Mouse (Mus musculus): ENCODE results near the gene Ston2. TPM values are rescaled to one million over a fixed set of nuclear protein-coding genes. Genes with fewer than 3 reads are reported as not detected.

The Ston2 gene
- polyA plus RNA-seq, 1 experiment from 2014 or later, result 6.7 TPM

GRCm38 (mm10) chr12:91643221-91643620, 145.0 kb downstream of the Ston2 start:
- ATAC-seq (replicated peaks; ENCODE audit: insufficient number of reproducible peaks, low FRiP score, low TSS enrichment), result no peak
- Histone ChIP-seq H3K27ac (ENCODE audit: low read depth, low read length) (no peak overlapping the region), H3K4me2 (no peak overlapping the region), H3K9me3 (replicated peaks; ENCODE audit: control insufficient read depth, low read length) (no peaks in the 10 kb centered on the region), H3K9ac (ENCODE audit: low read depth, low read length) (no peak overlapping the region), H3K36me3 (ENCODE audit: control insufficient read depth, insufficient read depth, low read length) (no peaks in the 10 kb centered on the region), H3K27me3 (ENCODE audit: control insufficient read depth, insufficient read depth, low read length) (no peaks in the 10 kb centered on the region; the same call in 1 of the 2 replicates), H3K4me1 (ENCODE audit: control insufficient read depth, insufficient read depth, low read length) (peaks cover 12% of the 10 kb centered on the region; the same call in 1 of the 2 replicates), H3K4me3 (ENCODE audit: low read depth, low read length) (no peak overlapping the region)
- WGBS (ENCODE audit: insufficient replicate concordance), result 87% methylated on average over 7 of the region's 7 CpGs

- no peak for ATAC-seq (replicated peaks; ENCODE audit: insufficient number of reproducible peaks, low FRiP score, low TSS enrichment)
- H3K9me3 ChIP-seq (replicated peaks; ENCODE audit: control insufficient read depth, low read length), result no peaks in the 10 kb centered on the region
Observed at GRCm38 (mm10) chr12:91642426-91643093, 145.6 kb downstream of the Ston2 start.

GRCm38 (mm10) chr12:91641631-91642141, 146.5 kb downstream of the Ston2 start:
- 0 out of 2 replicates have a peak, but pooled peaks have one; percentile 31 for ATAC-seq (replicated peaks; ENCODE audit: insufficient number of reproducible peaks, low FRiP score, low TSS enrichment)
- Histone ChIP-seq H3K36me3 (ENCODE audit: control insufficient read depth, insufficient read depth, low read length) (no peaks in the 10 kb centered on the region), H3K4me1 (ENCODE audit: control insufficient read depth, insufficient read depth, low read length) (peaks cover 12% of the 10 kb centered on the region; the same call in 1 of the 2 replicates), H3K4me2 (peak overlapping the region; percentile 67), H3K9me3 (replicated peaks; ENCODE audit: control insufficient read depth, low read length) (no peaks in the 10 kb centered on the region), H3K9ac (ENCODE audit: low read depth, low read length) (peak overlapping the region; percentile 49; the same call in 1 of the 2 replicates), H3K27me3 (ENCODE audit: control insufficient read depth, insufficient read depth, low read length) (no peaks in the 10 kb centered on the region; the same call in 1 of the 2 replicates), H3K4me3 (ENCODE audit: low read depth, low read length) (peak overlapping the region; percentile 35), H3K27ac (ENCODE audit: low read depth, low read length) (no peak overlapping the region)
- WGBS (ENCODE audit: insufficient replicate concordance), result 15% methylated on average over 13 of the region's 13 CpGs

More at GRCm38 (mm10) chr12:91642426-91643093, 145.6 kb downstream of the Ston2 start:
- 87% methylated on average over 12 of the region's 12 CpGs for WGBS (ENCODE audit: insufficient replicate concordance)
- H3K27me3 ChIP-seq (ENCODE audit: control insufficient read depth, insufficient read depth, low read length), result no peaks in the 10 kb centered on the region; the same call in 1 of the 2 replicates
- H3K4me1 ChIP-seq (ENCODE audit: control insufficient read depth, insufficient read depth, low read length), result peaks cover 12% of the 10 kb centered on the region; the same call in 1 of the 2 replicates
- H3K9ac ChIP-seq (ENCODE audit: low read depth, low read length), result no peak overlapping the region
- H3K4me3 ChIP-seq (ENCODE audit: low read depth, low read length), result no peak overlapping the region
- H3K4me2 ChIP-seq, result no peak overlapping the region
- H3K27ac ChIP-seq (ENCODE audit: low read depth, low read length), result no peak overlapping the region
- no peaks in the 10 kb centered on the region for H3K36me3 ChIP-seq (ENCODE audit: control insufficient read depth, insufficient read depth, low read length)

- H3K27me3 ChIP-seq (ENCODE audit: control insufficient read depth, insufficient read depth, low read length), result no peaks in the 10 kb centered on the region; the same call in 1 of the 2 replicates
- H3K36me3 ChIP-seq (ENCODE audit: control insufficient read depth, insufficient read depth, low read length), result no peaks in the 10 kb centered on the region
- peak overlapping the region; percentile 35 for H3K4me3 ChIP-seq (ENCODE audit: low read depth, low read length)
- H3K4me1 ChIP-seq (ENCODE audit: control insufficient read depth, insufficient read depth, low read length), result peaks cover 12% of the 10 kb centered on the region; the same call in 1 of the 2 replicates
- H3K4me2 ChIP-seq, result peak overlapping the region; percentile 67
- H3K9ac ChIP-seq (ENCODE audit: low read depth, low read length), result no peak overlapping the region; the same call in 1 of the 2 replicates
- no peak for ATAC-seq (replicated peaks; ENCODE audit: insufficient number of reproducible peaks, low FRiP score, low TSS enrichment)
- H3K9me3 ChIP-seq (replicated peaks; ENCODE audit: control insufficient read depth, low read length), result no peaks in the 10 kb centered on the region
- no peak overlapping the region for H3K27ac ChIP-seq (ENCODE audit: low read depth, low read length)
- WGBS (ENCODE audit: insufficient replicate concordance), result 35% methylated on average over 7 of the region's 7 CpGs
Observed at GRCm38 (mm10) chr12:91641133-91641532, 147.1 kb downstream of the Ston2 start.

- Histone ChIP-seq H3K4me1 (ENCODE audit: control insufficient read depth, insufficient read depth, low read length) (0 out of 2 replicates have a peak, but pooled peaks cover 12% of the 10 kb centered on the region), H3K36me3 (ENCODE audit: control insufficient read depth, insufficient read depth, low read length) (no peaks in the 10 kb centered on the region), H3K9ac (ENCODE audit: low read depth, low read length) (no peak overlapping the region), H3K27me3 (ENCODE audit: control insufficient read depth, insufficient read depth, low read length) (no peaks in the 10 kb centered on the region; the same call in 1 of the 2 replicates), H3K4me3 (ENCODE audit: low read depth, low read length) (no peak overlapping the region), H3K9me3 (replicated peaks; ENCODE audit: control insufficient read depth, low read length) (no peaks in the 10 kb centered on the region), H3K4me2 (peak overlapping the region; percentile 67; the same call in 1 of the 2 replicates), H3K27ac (ENCODE audit: low read depth, low read length) (no peak overlapping the region)
- ATAC-seq (replicated peaks; ENCODE audit: insufficient number of reproducible peaks, low FRiP score, low TSS enrichment), result no peak
- 42% methylated on average over 7 of the region's 7 CpGs for WGBS (ENCODE audit: insufficient replicate concordance)
Observed at GRCm38 (mm10) chr12:91640712-91641111, 147.5 kb downstream of the Ston2 start.

GRCm38 (mm10) chr12:91638351-91638750, 149.8 kb downstream of the Ston2 start:
- Histone ChIP-seq H3K4me3 (ENCODE audit: low read depth, low read length) (no peak overlapping the region), H3K27me3 (ENCODE audit: control insufficient read depth, insufficient read depth, low read length) (no peaks in the 10 kb centered on the region; the same call in 1 of the 2 replicates), H3K4me2 (no peak overlapping the region), H3K27ac (ENCODE audit: low read depth, low read length) (no peak overlapping the region), H3K9me3 (replicated peaks; ENCODE audit: control insufficient read depth, low read length) (no peaks in the 10 kb centered on the region), H3K9ac (ENCODE audit: low read depth, low read length) (no peak overlapping the region), H3K36me3 (ENCODE audit: control insufficient read depth, insufficient read depth, low read length) (no peaks in the 10 kb centered on the region), H3K4me1 (ENCODE audit: control insufficient read depth, insufficient read depth, low read length) (0 out of 2 replicates have a peak, but pooled peaks cover 7% of the 10 kb centered on the region)
- ATAC-seq (replicated peaks; ENCODE audit: insufficient number of reproducible peaks, low FRiP score, low TSS enrichment), result no peak
- WGBS (ENCODE audit: insufficient replicate concordance), result 68% methylated on average over 3 of the region's 3 CpGs

GRCm38 (mm10) chr12:91637136-91637909, 150.9 kb downstream of the Ston2 start:
- Histone ChIP-seq H3K9me3 (replicated peaks; ENCODE audit: control insufficient read depth, low read length) (no peaks in the 10 kb centered on the region), H3K27me3 (ENCODE audit: control insufficient read depth, insufficient read depth, low read length) (no peaks in the 10 kb centered on the region; the same call in 1 of the 2 replicates)

GRCm38 (mm10) chr12:91626482-91626881, 161.7 kb downstream of the Ston2 start:
- Histone ChIP-seq H3K36me3 (ENCODE audit: control insufficient read depth, insufficient read depth, low read length) (no peaks in the 10 kb centered on the region), H3K27ac (ENCODE audit: low read depth, low read length) (no peak overlapping the region), H3K9me3 (replicated peaks; ENCODE audit: control insufficient read depth, low read length) (no peaks in the 10 kb centered on the region), H3K4me1 (ENCODE audit: control insufficient read depth, insufficient read depth, low read length) (no peaks in the 10 kb centered on the region), H3K27me3 (ENCODE audit: control insufficient read depth, insufficient read depth, low read length) (no peaks in the 10 kb centered on the region), H3K4me3 (ENCODE audit: low read depth, low read length) (no peak overlapping the region), H3K4me2 (no peak overlapping the region), H3K9ac (ENCODE audit: low read depth, low read length) (no peak overlapping the region)
- 82% methylated on average over 5 of the region's 5 CpGs for WGBS (ENCODE audit: insufficient replicate concordance)
- no peak for ATAC-seq (replicated peaks; ENCODE audit: insufficient number of reproducible peaks, low FRiP score, low TSS enrichment)

More at GRCm38 (mm10) chr12:91637136-91637909, 150.9 kb downstream of the Ston2 start:
- H3K27ac ChIP-seq (ENCODE audit: low read depth, low read length), result no peak overlapping the region
- 87% methylated on average over 12 of the region's 12 CpGs for WGBS (ENCODE audit: insufficient replicate concordance)
- no peaks in the 10 kb centered on the region for H3K36me3 ChIP-seq (ENCODE audit: control insufficient read depth, insufficient read depth, low read length)
- no peak for ATAC-seq (replicated peaks; ENCODE audit: insufficient number of reproducible peaks, low FRiP score, low TSS enrichment)
- H3K4me1 ChIP-seq (ENCODE audit: control insufficient read depth, insufficient read depth, low read length), result 0 out of 2 replicates have a peak, but pooled peaks cover 7% of the 10 kb centered on the region
- H3K4me2 ChIP-seq, result no peak overlapping the region
- H3K4me3 ChIP-seq (ENCODE audit: low read depth, low read length), result no peak overlapping the region
- no peak overlapping the region for H3K9ac ChIP-seq (ENCODE audit: low read depth, low read length)

Data from heart, embryonic 11.5 days (tissue).